Mouse (Mus musculus): ENCODE results near the gene Gm49333.
A peak's percentile ranks its signal among the peaks of the same experiment; 100 is the strongest.

The Gm49333 gene

DNA sequence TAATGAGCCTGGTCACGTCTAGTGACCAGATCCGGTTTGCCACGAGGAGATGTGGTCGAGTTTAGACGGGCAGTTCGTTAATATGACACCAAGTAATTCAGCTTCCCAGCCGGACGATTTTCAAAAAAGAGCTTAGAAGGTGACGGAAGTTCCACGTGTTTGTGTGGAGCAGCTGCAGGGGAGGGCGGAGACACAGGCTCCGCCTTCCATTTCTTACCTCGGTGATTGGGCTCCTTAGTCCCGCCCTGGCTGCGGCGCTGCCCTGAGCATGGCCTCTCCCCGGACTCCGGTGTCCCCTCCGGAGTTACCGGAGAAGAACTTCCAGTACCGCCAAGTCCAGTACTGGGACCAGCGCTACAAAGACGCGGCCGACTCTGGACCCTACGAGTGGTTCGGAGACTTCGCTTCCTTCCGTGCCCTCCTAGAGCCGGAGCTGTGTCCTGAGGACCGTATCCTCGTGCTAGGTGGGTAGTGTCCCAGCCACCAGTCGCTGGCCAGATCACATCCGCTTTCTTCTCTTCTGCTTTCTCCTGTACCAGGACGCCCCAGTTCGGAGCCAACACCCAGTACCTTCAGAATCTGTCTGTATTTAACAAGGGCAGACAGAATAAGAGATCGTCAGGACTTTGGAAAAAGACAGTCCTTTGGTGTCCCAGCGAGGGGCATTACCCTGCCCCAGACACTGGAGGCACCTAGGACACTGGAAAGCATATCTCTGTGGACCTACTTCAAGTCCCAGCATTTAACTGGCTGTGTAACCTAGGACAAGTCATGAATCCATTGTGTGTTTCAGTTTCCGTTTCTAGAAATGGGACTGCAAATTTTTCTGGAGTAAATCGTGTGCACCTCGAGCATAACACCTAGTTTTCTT is at the start of gene Gm49333, which contains the start of the genes Eef1akmt4 and Alg3:
TSS of gene Gm49333 (plus strand) at position 254 of the 871 bp plus-strand sequence.
TSS of gene Eef1akmt4 (plus strand) at position 237 of the 871 bp plus-strand sequence.
TSS of gene Alg3 (minus strand) at position 379 of the 871 bp plus-strand sequence.
- DNase-seq, result peak; percentile 91

DNA sequence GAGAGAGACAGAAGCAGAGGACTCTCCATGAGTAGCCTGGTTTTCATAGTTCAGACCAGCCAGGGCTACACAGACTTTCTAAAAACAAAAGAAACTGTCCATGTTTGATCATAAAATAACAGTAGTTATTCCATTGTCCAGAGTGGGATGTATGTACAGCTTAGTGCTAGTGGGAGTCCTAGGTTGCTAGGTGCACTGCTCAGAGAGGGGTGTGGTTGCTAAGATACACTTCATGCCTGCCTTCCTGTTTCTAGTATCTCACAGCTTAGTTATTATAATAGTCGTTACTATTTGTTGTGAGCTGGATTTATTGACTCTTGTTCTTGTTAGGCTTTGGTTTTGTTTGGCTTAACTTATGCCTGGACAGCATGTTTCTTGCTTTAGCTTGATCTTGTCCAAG is 46.3 kb upstream of the Gm49333 start:
- no peak for DNase-seq

DNA sequence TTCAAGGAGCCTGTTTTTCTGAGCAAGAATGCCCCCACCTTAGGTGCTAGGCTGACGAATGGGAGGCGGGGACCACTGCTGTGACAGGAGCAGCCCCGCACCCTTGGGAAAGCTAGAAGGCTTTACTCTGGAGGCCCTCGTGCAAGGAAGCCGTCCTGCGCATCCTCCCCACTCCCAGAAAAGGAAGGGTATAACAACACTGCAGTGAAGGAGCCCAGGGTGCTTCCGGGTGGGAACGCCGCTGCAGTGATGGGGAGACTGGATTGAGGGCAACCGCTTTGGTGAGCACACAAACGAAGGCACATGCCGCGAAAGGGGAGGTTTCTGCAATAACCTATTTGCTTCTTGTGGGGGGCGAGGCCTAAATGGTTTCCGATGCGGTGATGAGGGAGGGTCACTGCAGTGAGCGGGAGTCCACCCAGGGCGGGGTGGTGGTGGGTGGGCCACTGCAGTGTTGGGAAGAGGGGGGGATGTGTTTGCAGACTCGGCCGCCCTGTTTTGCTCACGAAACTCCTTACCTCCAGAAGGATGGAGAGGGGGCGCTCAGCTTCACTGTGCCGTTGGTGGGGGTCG is 22.0 kb upstream of the Gm49333 start, which contains the start of gene Vwa5b2:
TSS of gene Vwa5b2 (plus strand) at position 106 of the 573 bp plus-strand sequence.
- no peak for DNase-seq

DNA sequence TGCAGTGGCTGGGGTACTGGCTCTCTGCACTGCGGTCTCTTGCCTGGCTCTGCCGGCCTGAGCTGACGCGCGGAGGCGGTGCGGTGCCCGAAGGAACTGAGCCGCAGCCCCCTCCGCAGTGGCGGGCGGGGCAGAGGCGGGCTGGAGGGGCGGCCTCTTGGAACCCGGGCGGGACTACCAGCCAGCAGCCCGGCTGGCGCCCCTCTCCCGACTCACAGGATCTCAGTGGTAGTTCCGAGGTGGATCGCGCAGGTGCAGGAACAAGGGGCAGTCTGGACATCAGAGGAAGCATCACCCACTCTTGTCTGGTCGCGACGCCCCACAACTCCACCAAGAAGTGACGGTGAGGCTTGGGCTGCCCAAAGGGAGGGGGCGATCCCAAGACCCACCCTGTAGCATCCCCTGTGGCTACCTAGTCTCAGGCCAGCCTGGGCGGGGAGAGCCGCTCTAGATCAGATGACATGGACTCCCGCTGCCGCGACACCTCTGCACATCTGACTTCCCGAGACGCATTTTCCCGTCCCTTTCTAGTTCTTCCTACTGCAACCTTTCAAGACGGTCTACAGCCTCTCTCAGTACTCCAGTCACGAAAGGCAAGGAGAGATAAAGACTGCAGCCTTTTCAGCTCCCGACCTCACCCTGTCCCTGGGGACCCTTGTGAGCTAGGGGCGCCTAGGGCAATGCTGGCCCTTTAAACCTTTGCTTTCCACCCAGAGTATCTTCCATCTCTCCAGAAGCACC is 21.3 kb upstream of the Gm49333 start:
- peak; percentile 28 for DNase-seq

DNA sequence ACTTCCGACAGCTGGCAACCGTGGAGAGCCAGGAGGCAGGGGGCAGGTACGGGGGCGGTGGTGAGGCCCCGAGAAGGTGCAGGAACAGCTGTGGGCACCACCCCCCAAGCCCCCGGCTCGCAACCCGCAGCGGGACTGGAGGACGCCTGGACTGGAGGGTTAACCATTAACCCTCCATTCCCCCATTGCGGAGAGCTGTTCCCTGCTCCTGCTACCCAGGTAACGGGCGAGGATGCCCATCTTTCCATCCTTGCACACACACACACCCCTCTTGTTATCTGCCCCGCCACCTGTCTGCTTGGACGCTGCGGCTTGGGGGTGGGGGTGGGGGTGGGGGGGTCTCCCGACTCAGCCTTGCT is 20.8 kb upstream of the Gm49333 start:
- DNase-seq, result no peak

DNA sequence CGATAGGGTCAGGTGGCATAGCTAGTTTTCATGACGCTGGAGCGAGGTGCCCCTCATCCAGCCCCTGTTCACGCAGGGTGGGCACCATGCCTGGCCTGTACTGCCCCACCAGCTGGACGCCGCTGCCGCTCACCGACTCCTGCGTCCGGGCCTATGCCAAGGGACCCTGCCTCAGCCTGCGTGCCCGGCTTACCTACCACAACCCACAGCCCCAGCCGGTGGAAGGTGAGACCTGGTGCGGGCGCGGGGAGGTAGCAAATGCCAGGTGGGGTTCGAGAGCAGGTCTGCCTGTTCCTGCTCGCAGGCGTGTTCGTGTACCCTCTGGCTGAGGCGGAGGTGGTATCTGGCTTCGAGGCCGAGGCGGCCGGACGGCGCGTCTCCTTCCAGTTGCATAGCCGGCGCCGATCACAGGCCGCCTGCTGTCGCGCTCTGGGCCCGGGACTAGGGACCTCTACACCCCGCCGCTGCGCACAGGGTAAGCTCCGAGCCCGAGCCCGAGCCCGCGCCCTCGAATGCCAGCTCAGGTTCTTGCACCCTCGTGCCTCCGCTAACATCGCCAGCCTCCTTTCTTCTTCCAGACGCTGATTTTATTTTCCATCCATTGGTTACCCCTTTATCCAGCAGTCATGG is 20.2 kb upstream of the Gm49333 start:
- no peak for DNase-seq

DNA sequence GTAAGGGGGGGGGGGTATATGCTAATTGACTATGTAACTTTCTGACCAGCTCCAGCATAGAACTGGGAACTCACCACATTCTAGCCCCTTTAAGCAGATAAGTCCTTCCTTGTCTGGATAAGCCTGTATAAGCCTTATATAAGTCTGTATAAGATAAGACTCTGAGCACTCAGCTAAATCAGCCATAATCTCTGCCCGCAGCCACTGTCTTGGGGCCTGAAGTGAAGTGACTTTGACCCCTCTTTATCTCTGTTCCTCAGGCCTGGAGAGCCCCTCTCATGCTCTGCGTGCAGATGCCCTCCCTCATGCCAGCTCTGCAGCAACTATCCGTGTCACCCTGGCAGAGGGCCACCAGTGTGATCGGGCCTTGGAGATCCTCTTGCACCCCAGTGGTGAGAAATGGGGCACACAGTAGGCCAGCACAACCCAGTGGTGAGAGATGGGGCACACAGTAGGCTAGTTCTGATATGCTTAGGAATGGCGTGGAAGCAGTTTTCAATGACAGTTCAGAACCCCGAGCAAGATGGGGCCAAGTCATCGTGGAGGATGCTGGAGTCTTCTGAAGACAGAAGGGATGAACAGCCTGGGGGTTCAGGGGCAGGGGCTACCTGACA is 16.2 kb upstream of the Gm49333 start:
- DNase-seq, result peak; percentile 70

DNA sequence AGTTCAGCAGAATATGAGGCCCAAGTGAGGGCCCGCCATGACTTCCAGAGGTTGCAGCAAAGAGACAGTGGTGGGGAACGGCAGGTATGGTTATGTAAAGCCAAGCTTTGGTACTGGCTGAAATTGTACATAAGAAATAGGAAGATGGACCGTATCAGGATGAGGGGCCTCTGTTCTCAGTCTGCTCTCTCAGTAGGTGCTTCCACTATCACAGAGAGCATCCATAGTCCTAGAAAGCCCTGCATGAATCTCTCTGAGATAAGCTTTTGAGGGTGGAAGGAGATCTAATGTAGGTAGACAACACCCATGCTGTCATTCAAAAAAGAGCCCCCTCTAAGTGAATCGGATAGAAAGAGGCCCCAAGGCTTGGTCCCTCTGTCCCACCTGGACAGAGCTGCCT is 15.7 kb upstream of the Gm49333 start:
- no peak for DNase-seq

DNA sequence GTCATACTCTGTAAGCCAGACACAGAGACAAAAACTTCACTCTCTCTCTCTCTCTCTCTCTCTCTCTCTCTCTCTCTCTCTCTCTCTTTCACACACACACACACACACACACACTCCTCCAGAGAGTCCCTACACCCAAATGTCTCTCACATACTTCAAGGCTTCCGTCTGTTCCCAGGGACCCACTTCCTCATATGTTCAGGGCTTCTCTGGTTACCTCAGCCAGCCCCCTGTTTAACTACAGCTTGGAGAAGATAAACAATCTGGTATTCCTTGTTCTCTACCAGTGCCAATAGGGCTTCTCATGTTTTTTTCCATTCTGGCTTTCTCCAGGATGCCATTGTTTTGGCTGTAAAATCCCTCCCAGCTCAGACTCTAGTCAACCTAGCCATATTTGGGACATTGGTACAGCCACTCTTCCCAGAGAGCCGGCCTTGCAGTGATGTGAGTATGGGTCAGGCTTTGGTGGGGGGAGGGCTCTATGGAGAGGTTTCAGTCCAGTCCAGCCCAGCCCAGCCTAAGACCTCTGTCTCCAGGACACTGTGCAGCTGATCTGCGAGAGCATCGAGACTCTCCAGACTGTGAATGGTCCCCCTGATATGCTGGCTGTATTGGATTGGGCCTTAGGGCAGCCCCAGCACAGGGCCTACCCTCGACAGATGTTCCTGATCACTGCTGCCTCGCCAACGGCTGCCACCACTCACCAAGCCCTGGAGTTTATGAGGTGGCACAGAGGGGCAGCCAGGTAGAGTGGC is 14.5 kb upstream of the Gm49333 start:
- no peak for DNase-seq

DNA sequence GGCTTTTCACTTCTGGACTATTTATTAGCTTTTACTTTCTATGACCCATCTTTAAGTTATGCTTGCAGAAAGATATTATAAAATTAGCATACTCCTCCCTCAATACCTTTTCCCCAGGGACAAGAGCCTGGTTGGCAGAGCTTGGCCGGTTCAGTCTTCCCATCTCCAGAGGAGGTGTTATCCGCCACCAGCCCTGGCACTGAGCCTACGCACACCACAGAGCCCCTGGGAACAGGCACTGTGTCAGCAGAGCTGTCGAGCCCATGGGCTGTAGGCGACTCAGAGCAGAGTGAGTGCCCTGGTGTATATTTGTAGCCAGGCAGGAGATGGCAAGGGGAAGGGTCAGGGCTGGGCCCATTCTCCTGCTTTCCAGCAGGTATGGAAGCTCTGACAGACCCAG is 10.9 kb upstream of the Gm49333 start:
- no peak for DNase-seq

DNA sequence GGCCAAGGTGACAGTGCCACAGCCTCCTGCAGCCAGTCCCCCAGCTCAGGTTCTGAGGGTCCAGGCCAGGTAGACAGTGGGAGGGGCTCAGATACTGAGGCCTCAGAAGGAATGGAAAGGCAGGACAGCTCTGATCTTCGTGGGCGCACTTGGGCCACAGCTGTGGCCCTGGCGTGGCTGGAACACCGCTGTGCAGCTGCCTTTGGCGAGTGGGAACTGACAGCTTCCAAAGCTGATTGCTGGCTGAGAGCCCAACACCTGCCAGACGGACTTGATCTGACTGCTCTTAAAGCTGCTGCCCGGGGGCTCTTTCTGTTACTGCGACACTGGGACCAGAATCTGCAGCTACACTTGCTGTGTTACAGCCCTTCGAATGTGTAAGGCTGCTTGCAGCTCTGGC is 6.7 kb upstream of the Gm49333 start:
- no peak for DNase-seq

DNA sequence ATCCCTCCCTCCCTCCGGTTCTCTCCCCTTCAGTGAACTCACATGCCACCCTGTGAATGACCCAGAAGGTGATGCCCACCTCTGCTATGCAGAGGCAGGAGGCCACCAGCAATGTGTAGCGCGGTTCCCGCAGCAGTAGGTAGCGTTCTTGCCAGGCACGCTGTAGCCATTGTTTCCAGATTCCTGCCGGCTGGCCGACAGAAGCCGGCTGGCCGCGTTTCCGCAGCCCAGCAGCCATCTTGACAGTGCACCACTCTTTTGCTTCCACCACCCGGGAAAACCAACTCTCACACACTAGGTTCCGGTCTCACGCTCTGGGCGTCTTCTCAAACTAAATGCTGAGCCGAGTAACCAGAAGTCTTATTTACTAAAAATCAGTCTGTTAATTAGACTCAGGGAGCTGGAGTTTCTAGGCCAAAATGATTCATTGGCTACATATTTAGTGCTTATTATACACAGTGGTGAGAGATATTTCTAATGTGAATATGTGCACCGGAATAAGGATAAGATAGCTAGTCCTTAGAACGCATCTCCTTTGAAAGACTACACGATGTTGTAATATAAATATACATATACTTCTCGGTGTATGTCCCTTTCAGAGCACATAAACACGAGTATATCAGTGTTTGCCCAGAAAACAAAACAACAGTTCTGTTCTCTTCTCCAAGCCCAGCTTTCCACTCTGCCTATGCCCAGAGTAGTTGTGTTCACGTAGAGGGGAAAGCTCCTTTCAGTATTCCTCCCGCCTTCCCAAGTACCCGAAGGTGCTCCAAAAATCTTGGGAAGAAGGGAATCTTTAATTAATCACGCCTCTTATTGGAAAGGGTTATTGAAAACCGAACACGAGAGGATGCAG is 681 bp upstream of the Gm49333 start:
- peak; percentile 74 for DNase-seq

DNA sequence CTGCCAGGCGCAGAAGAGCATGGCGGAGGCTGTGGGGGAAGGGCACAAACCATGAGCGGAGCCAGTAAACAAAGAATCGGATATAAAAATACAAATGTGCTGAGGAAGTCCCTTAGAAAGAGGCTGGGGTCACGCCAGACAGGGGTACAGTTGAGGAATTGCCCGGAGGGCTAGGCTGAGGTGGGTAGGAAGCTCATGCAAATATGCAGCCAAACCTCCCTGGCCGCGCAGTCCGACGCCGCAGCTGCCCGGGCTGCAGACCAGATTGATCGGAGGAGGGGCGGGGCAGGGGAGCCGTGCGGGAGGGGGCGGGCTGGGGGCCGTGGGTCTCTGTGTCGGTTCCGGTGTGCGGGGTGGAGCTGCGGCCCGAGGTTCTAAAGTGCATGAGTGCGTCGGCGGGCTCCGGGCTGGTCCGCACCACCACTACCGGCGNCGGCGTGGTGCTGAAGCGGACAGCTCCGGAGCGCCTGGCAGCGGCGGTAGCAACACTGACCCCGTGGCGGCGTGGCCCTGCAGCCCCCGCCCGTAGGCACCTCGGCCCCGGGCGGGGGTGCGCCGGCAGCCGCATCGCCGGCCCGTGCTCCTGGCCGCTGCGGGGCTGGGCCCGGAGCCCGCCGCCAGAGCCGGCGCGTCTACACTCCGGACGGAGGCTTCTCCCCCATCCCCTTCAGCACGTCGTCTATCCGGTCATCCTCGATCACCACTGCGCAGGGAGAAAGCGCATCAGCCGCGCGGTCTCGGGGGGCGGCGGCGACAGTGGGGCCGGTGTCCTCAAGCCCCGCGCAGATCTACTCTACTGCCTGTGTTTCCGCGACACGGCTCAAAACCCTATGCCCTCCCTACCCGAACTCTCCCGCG is 8.4 kb downstream of the Gm49333 start:
- DNase-seq, result peak; percentile 34

DNA sequence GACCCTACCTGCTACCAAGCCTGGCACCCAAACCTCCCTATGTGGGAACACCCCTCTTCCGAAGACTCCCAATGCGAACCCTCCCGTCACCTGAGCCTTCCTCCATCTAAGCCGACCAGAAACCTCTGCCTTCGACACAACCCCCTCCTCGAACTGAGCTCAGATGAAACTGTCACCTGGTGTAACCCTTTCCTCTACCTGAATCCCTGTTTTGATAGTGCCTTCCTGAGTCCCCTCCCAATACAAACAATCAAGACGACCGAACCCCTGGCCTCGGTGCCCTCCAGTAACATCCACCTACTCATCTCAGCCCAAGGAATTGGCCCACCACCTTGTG is 9.0 kb downstream of the Gm49333 start:
- DNase-seq, result no peak

DNA sequence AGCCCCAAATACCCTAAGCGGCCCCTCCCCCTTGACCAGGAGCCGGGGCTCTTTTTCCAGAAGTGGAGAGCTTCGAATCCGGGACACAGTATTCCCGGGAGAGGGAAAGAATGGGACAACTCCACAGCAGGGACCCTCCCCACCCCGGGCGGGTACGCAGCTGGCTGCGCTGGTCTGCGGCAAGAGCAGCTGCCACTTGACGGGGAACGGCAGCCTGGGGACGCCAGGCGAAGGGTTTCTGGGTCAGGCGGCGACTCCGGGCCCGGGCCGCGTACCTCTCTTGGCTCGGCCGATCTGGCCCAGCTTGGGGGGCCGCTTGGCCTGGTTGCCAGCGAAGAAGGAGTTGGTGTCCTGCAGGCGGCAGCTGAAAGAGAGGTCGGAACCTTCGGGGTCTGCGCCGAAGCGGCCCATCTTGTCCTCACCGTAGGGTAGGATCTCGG is 9.4 kb downstream of the Gm49333 start:
- no peak for DNase-seq

DNA sequence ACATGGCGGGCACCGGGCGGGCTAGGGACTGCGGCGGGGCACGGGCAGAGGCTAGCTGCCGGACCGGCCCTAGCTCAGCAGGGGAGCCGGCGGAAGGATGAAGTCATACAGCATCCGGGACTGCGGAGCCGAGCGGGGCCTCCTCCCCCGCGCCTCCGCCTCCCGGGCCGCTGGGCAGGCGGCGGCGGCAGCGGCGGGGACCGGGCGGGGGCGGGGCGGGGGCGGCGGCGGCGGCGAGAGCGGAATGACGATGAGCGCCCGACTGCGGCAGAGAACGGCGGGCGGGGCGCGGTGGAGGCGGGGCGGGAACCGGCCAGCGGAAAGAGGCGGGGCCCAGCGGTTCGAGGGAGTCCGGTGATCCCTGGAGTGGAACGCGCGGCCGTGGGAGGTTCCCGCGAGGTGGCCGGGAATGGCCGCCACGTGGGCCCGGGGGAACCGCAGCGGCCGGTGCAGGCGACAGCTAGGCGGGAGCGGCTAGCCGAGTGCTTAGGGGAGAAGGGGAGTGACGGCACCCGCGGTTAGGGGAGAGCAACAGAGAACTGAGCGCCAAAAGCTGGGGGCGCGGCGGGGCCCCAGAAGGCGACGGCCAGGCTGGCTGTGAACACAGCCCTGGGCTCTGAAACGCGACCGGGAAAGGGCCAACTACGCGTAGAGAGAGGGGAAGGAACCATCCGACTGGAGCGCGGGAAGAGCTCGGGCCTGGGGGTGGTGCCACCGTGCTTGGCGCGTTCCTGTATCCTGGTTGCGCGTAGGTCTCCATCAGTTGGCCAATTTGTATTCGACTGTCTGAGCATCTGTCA is 10.0 kb downstream of the Gm49333 start, which contains the start of gene Camk2n2:
TSS of gene Camk2n2 (minus strand) at position 97 of the 800 bp plus-strand sequence.
- peak; percentile 79 for DNase-seq

DNA sequence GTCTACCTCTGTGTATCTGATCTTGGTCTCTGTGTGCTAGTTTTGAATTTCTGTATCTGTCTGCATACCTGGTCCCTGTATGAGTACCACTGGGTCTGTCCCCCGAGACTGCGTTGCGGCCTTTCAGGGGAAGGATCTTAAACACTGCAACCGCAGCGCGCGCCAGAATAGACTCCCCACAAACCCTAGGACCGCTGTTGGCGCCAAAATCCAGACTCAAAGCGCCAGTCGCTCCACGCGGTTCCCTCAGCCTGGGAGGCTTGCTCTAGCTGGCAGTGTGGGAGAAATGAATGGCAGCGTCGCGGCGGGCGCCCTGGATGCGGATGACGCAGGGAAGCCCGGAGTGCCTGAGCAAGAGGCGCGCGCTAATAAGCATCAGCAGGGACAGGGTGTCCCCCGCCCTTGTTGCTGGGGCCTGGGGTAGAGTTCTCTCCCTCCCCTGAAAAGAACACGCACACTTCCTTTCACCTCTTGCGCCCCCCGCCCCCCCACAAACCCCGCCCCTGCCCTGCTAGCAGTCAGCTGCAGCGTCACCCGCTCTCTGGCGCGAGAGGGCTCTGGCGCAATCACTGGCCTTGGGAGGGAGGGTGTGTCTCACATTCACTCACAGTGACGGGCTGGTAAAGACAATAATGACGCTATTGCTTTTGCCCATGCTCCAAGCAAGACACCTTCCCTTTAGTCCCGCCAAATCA is 10.7 kb downstream of the Gm49333 start:
- peak; percentile 70 for DNase-seq

DNA sequence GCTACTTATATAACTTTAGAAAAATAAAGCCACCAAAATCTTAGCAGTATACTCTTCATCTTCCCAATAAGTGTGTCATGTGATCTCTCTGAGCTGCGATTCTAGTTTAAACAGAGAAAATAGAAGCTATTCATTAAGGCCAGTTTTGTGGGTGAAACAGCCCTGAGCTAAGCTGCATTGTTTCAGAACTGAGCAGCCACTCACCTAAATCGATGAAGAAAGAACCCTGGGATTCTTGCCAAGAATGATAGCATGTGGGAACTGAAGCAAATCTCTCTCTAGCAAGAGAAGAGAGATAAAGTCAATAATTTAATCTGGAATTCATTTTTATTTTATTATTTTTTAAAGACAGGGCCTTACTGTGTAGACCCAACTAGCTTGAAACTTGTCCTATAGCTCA is 11.8 kb downstream of the Gm49333 start:
- DNase-seq, result no peak
